Mouse (Mus musculus) right cerebral cortex, postnatal 25 days (tissue): ENCODE measurements around the gene Avil.
"Not testable (repeated sequence)": the region's sequence is repeated elsewhere in the genome, so short reads cannot be mapped to it uniquely, and the experiment has no call there.

Source experiments
- DNase-seq: peaks from one replicate; pipeline ENCODE4 v3.0.0; 2022

Gene Avil

GRCm38 (mm10) chr10:127059968-127060916 is 59.7 kb downstream of the Avil start, which contains the start of gene March9:
TSS of gene March9 (minus strand) at chr10:127060184.
- peak; percentile 77 for DNase-seq

GRCm38 (mm10) chr10:127061085-127061484 is 60.6 kb downstream of the Avil start:
- no peak for DNase-seq

- no peak for DNase-seq
Observed at GRCm38 (mm10) chr10:127061513-127061912, 61.0 kb downstream of the Avil start.

GRCm38 (mm10) chr10:127062101-127062500 is 61.6 kb downstream of the Avil start:
- not testable (repeated sequence) for DNase-seq

GRCm38 (mm10) chr10:127062503-127062902 is 62.0 kb downstream of the Avil start:
- DNase-seq = no peak

GRCm38 (mm10) chr10:127063239-127063872 is 62.8 kb downstream of the Avil start, which contains the start of gene Cdk4:
TSS of gene Cdk4 (plus strand) at chr10:127063534.
- DNase-seq = peak; percentile 99

- DNase-seq = no peak
Observed at GRCm38 (mm10) chr10:127063913-127064870, 63.7 kb downstream of the Avil start.

- DNase-seq = no peak
Observed at GRCm38 (mm10) chr10:127065981-127066380, 65.5 kb downstream of the Avil start.

GRCm38 (mm10) chr10:127066519-127067018 is 66.1 kb downstream of the Avil start:
- no peak for DNase-seq

- no peak for DNase-seq
Observed at GRCm38 (mm10) chr10:127068360-127069038, 68.0 kb downstream of the Avil start.

- no peak for DNase-seq
Observed at GRCm38 (mm10) chr10:127069281-127070189, 69.0 kb downstream of the Avil start.
